Mouse (Mus musculus): ENCODE results near the gene Gse1. TPM values are rescaled to one million over a fixed set of nuclear protein-coding genes. Genes with fewer than 3 reads are reported as not detected.

The Gse1 gene
- polyA plus RNA-seq, 1 experiment from 2014 or later = 10.6 TPM

GRCm38 (mm10) chr8:120504251-120505081, 276.2 kb downstream of the Gse1 start:
- H3K27me3 ChIP-seq = no peaks in the 10 kb centered on the region
- no peaks in the 10 kb centered on the region for H3K36me3 ChIP-seq
- peak overlapping the region; percentile 62 for H3K27ac ChIP-seq
- no peaks in the 10 kb centered on the region for H3K9me3 ChIP-seq
- ATAC-seq (ENCODE audit: insufficient number of reproducible peaks, insufficient read depth, low FRiP score, low TSS enrichment) = 0 out of 2 replicates have a peak, but pooled peaks have one; percentile 31
- peak overlapping the region; percentile 5; the same call in 1 of the 2 replicates for H3K9ac ChIP-seq
- WGBS = 11% methylated on average over 20 of the region's 20 CpGs
- H3K4me3 ChIP-seq = peak overlapping the region; percentile 13
- peaks cover 67% of the 10 kb centered on the region for H3K4me1 ChIP-seq
- peak overlapping the region; percentile 42 for H3K4me2 ChIP-seq (replicated peaks)

GRCm38 (mm10) chr8:120505082-120505511, 276.8 kb downstream of the Gse1 start:
- no peaks in the 10 kb centered on the region for H3K27me3 ChIP-seq
- H3K4me3 ChIP-seq = peak overlapping the region; percentile 13
- H3K9me3 ChIP-seq = no peaks in the 10 kb centered on the region
- H3K27ac ChIP-seq = peak overlapping the region; percentile 62
- H3K9ac ChIP-seq = 0 out of 2 replicates have a peak overlapping the region, but pooled peaks have one; percentile 5
- H3K4me1 ChIP-seq = peaks cover 73% of the 10 kb centered on the region
- H3K36me3 ChIP-seq = no peaks in the 10 kb centered on the region
- ATAC-seq (ENCODE audit: insufficient number of reproducible peaks, insufficient read depth, low FRiP score, low TSS enrichment) = no peak
- peak overlapping the region; percentile 42 for H3K4me2 ChIP-seq (replicated peaks)
- 1% methylated on average over 19 of the region's 19 CpGs for WGBS

- Histone ChIP-seq H3K27ac (no peak overlapping the region), H3K9me3 (no peaks in the 10 kb centered on the region), H3K9ac (0 out of 2 replicates have a peak overlapping the region, but pooled peaks have one; percentile 5), H3K4me3 (no peak overlapping the region), H3K27me3 (no peaks in the 10 kb centered on the region), H3K4me1 (peaks cover 80% of the 10 kb centered on the region), H3K36me3 (no peaks in the 10 kb centered on the region), H3K4me2 (replicated peaks) (peak overlapping the region; percentile 42)
- 19% methylated on average over 23 of the region's 23 CpGs for WGBS
- no peak for ATAC-seq (ENCODE audit: insufficient number of reproducible peaks, insufficient read depth, low FRiP score, low TSS enrichment)
These were observed 277.5 kb downstream of the Gse1 start for GRCm38 (mm10) chr8:120505619-120506310.

DNA sequence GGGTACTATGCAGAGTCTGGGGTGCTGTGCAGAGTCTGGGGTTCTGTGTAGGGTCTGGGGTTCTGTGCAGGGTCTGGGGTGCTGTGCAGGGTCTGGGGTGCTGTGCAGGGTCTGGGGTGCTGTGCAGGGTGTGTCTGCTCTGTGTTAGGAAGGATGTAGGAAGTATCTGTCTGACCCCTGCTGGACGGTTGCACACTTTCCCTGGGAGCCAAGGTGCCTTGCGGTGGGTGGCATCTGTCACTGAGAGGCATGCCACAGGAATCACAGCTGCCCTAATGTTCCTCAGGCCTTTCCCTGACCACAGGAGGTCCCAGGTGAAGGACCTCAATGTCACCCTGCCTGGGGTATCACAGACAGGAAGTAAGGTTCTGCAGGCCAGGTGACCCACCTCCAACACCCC, 278.3 kb downstream of the Gse1 start:
- WGBS = 54% methylated on average over 2 of the region's 2 CpGs
- no peak for ATAC-seq (ENCODE audit: insufficient number of reproducible peaks, insufficient read depth, low FRiP score, low TSS enrichment)
- H3K36me3 ChIP-seq = no peaks in the 10 kb centered on the region
- no peaks in the 10 kb centered on the region for H3K27me3 ChIP-seq
- H3K4me3 ChIP-seq = no peak overlapping the region
- no peaks in the 10 kb centered on the region for H3K9me3 ChIP-seq
- H3K4me1 ChIP-seq = peaks cover 87% of the 10 kb centered on the region
- no peak overlapping the region for H3K27ac ChIP-seq
- no peak overlapping the region for H3K4me2 ChIP-seq (replicated peaks)
- no peak overlapping the region for H3K9ac ChIP-seq

DNA sequence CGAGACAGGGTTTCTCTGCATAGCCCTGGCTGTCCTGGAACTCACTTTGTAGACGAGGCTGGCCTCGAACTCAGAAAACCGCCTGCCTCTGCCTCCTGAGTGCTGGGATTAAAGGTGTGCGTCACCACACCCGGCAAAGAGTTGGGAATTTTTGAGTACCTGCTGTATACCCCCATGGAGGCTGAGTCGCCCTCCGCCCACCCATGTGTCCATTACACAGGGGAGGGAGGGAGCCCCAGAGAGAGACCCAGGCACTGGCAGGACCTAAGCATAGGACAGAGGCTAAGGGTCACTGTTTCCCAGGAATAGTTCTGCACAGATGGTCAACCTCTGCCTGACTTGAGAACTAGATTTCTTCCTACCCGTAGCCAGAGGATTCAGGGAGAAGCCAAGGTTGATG, 279.0 kb downstream of the Gse1 start:
- no peak overlapping the region for H3K4me2 ChIP-seq (replicated peaks)
- WGBS = 85% methylated on average over 9 of the region's 9 CpGs
- no peak overlapping the region for H3K9ac ChIP-seq
- H3K4me3 ChIP-seq = no peak overlapping the region
- no peaks in the 10 kb centered on the region for H3K36me3 ChIP-seq
- H3K4me1 ChIP-seq = peaks cover 92% of the 10 kb centered on the region
- H3K27me3 ChIP-seq = no peaks in the 10 kb centered on the region
- no peak overlapping the region for H3K27ac ChIP-seq
- no peak for ATAC-seq (ENCODE audit: insufficient number of reproducible peaks, insufficient read depth, low FRiP score, low TSS enrichment)
- H3K9me3 ChIP-seq = no peaks in the 10 kb centered on the region

DNA sequence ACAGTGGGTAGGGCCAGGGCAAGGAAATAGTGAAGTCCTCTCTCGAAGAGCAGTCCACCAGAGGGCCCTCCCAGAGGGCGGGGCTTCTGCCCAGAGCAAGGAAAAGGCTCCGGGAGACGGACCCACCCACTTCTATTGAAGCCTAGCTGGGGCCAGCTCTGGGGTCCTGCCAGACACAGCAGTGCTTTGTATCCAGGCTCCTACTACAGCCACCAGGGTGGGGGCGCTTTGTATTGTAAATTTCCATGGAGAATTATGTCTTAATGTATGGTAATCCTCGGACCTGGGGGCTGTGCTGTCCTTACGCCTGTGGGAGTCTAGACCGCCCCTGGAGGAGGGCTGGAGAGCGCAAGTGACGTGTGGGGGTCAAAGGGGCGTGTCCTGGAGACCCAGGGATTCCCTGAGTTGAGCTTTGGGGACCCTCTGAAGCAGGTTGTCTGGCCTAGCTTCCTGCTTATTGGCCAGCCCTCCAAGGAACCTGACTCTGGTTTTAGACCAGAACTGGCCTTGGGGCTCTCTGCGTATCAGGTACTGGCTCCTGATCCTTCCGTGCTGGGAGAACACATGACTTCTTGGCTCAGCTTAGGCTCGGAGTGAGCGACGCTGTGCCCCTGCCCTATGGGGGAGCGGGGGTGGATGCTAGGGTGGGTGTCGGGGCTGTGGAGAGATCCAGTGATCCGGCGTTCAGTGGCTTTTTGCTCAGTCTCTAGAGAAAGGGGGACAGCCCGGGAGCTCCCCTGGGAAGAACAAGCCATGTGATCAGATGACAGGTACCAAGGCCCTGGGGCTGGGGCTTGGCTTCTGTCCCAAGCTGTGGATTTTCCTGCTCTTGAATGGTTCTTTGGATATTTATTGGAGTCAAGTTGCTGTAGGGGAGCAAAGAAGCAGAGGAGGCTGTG, 281.1 kb downstream of the Gse1 start:
- peaks cover 89% of the 10 kb centered on the region for H3K4me1 ChIP-seq
- ATAC-seq (ENCODE audit: insufficient number of reproducible peaks, insufficient read depth, low FRiP score, low TSS enrichment) = peak; percentile 38; the same call in 1 of the 2 replicates
- no peaks in the 10 kb centered on the region for H3K9me3 ChIP-seq
- H3K36me3 ChIP-seq = no peaks in the 10 kb centered on the region
- H3K9ac ChIP-seq = no peak overlapping the region
- peak overlapping the region; percentile 51 for H3K27ac ChIP-seq
- WGBS = 2% methylated on average over 21 of the region's 21 CpGs
- H3K4me3 ChIP-seq = no peak overlapping the region
- H3K27me3 ChIP-seq = no peaks in the 10 kb centered on the region
- peak overlapping the region; percentile 36 for H3K4me2 ChIP-seq (replicated peaks)

DNA sequence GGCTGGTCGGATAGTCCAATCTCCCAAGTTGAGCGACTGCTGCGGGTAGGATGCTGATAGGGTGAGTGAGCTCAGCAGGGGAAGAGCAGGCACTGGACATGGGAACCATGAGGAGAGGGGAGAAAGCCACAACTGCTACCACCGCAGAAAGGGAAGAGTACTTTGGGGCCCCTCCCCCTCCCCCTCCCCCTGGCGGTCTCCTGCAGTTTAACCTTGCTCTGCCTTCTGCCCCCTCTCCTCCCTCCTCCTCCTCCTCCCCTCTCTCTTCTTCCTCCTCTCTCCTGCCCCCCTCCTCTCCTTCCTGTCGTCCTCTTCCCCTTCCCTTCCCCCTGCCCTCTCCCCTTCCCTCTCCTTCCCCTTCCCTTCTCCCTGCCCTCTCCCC, 281.8 kb downstream of the Gse1 start:
- Histone ChIP-seq H3K27me3 (no peaks in the 10 kb centered on the region), H3K9ac (no peak overlapping the region)

GRCm38 (mm10) chr8:120510863-120511457, 282.7 kb downstream of the Gse1 start:
- Histone ChIP-seq H3K4me2 (replicated peaks) (no peak overlapping the region), H3K4me3 (no peak overlapping the region), H3K9ac (no peak overlapping the region), H3K4me1 (peaks cover 81% of the 10 kb centered on the region), H3K36me3 (no peaks in the 10 kb centered on the region), H3K27me3 (no peaks in the 10 kb centered on the region), H3K27ac (no peak overlapping the region), H3K9me3 (no peaks in the 10 kb centered on the region)
- WGBS = 22% methylated on average over 5 of the region's 5 CpGs
- no peak for ATAC-seq (ENCODE audit: insufficient number of reproducible peaks, insufficient read depth, low FRiP score, low TSS enrichment)

More for the DNA sequence above, 281.8 kb downstream of the Gse1 start:
- no peak overlapping the region for H3K4me3 ChIP-seq
- peaks cover 89% of the 10 kb centered on the region for H3K4me1 ChIP-seq
- H3K36me3 ChIP-seq = no peaks in the 10 kb centered on the region
- H3K4me2 ChIP-seq (replicated peaks) = 0 out of 2 replicates have a peak overlapping the region, but pooled peaks have one; percentile 36
- 8% methylated on average over 4 of the region's 6 CpGs for WGBS
- ATAC-seq (ENCODE audit: insufficient number of reproducible peaks, insufficient read depth, low FRiP score, low TSS enrichment) = no peak
- H3K27ac ChIP-seq = peak overlapping the region; percentile 51; the same call in 1 of the 2 replicates
- no peaks in the 10 kb centered on the region for H3K9me3 ChIP-seq

DNA sequence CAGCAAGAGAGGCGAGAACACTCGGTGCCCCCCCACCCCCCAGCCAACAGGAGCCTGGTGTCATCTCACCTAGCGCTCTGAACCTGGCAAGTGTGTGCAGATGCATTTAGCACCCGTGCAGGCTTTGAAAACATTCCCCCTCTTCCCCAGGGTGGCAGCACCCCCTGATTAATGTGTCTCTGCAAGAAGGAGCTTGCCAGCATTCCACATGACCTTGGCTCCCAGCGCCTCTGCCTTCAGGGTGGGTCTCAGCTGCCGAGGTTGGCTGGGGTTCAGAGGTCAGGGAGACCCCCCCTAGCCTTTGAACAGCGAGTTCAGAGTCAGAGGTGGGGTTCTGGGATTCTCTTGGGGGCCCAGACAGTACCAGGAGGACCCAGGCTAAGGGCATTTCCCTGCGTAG, 283.5 kb downstream of the Gse1 start:
- WGBS = 29% methylated on average over 8 of the region's 8 CpGs
- Histone ChIP-seq H3K36me3 (no peaks in the 10 kb centered on the region), H3K27me3 (no peaks in the 10 kb centered on the region), H3K27ac (no peak overlapping the region), H3K4me2 (replicated peaks) (no peak overlapping the region), H3K9me3 (no peaks in the 10 kb centered on the region), H3K4me3 (no peak overlapping the region), H3K4me1 (peaks cover 83% of the 10 kb centered on the region), H3K9ac (no peak overlapping the region; the same call in 1 of the 2 replicates)
- no peak for ATAC-seq (ENCODE audit: insufficient number of reproducible peaks, insufficient read depth, low FRiP score, low TSS enrichment)

GRCm38 (mm10) chr8:120512326-120512725, 284.1 kb downstream of the Gse1 start:
- WGBS = 28% methylated on average over 11 of the region's 11 CpGs
- H3K36me3 ChIP-seq = no peaks in the 10 kb centered on the region
- peaks cover 87% of the 10 kb centered on the region for H3K4me1 ChIP-seq
- H3K27me3 ChIP-seq = no peaks in the 10 kb centered on the region
- H3K4me2 ChIP-seq (replicated peaks) = no peak overlapping the region
- H3K4me3 ChIP-seq = no peak overlapping the region
- no peaks in the 10 kb centered on the region for H3K9me3 ChIP-seq
- no peak for ATAC-seq (ENCODE audit: insufficient number of reproducible peaks, insufficient read depth, low FRiP score, low TSS enrichment)
- H3K9ac ChIP-seq = no peak overlapping the region
- no peak overlapping the region for H3K27ac ChIP-seq

- Histone ChIP-seq H3K9me3 (no peaks in the 10 kb centered on the region), H3K4me1 (peaks cover 87% of the 10 kb centered on the region), H3K36me3 (no peaks in the 10 kb centered on the region), H3K4me3 (no peak overlapping the region), H3K27me3 (no peaks in the 10 kb centered on the region), H3K27ac (no peak overlapping the region), H3K9ac (no peak overlapping the region; the same call in 1 of the 2 replicates), H3K4me2 (replicated peaks) (no peak overlapping the region)
- ATAC-seq (ENCODE audit: insufficient number of reproducible peaks, insufficient read depth, low FRiP score, low TSS enrichment) = no peak
- WGBS = 38% methylated on average over 6 of the region's 6 CpGs
These were observed 284.9 kb downstream of the Gse1 start for GRCm38 (mm10) chr8:120513145-120513544.
